Mouse (Mus musculus): Measurements from ENCODE around the gene Rheb. TPM values are rescaled to one million over a fixed set of nuclear protein-coding genes. Genes with fewer than 3 reads are reported as not detected.
"Not testable (repeated sequence)": the region's sequence is repeated elsewhere in the genome, so short reads cannot be mapped to it uniquely, and the experiment has no call there.

The Rheb gene
- polyA plus RNA-seq, 1 experiment from 2014 or later, result 230 TPM

- Histone ChIP-seq H3K27me3 (0 out of 2 replicates have a peak, but pooled peaks cover 3% of the 10 kb centered on the region), H3K36me3 (no peaks in the 10 kb centered on the region), H3K4me3 (no peak overlapping the region), H3K4me2 (no peak overlapping the region), H3K9me3 (no peaks in the 10 kb centered on the region), H3K4me1 (replicated peaks) (peaks cover 13% of the 10 kb centered on the region), H3K27ac (replicated peaks) (no peak overlapping the region), H3K9ac (no peak overlapping the region)
- no peak for ATAC-seq (ENCODE audit: low FRiP score, low read depth)
These were observed 63.1 kb downstream of the Rheb start for GRCm38 (mm10) chr5:24779321-24779720.

- Histone ChIP-seq H3K27me3 (0 out of 2 replicates have a peak, but pooled peaks cover 3% of the 10 kb centered on the region), H3K27ac (replicated peaks) (no peak overlapping the region), H3K9me3 (no peaks in the 10 kb centered on the region), H3K4me3 (0 out of 2 replicates have a peak overlapping the region, but pooled peaks have one; percentile 8), H3K9ac (0 out of 2 replicates have a peak overlapping the region, but pooled peaks have one; percentile 19), H3K4me1 (replicated peaks) (peaks cover 13% of the 10 kb centered on the region), H3K36me3 (no peaks in the 10 kb centered on the region), H3K4me2 (peak overlapping the region; percentile 47)
- ATAC-seq (ENCODE audit: low FRiP score, low read depth), result no peak
- 30% methylated on average over 13 of the region's 13 CpGs for WGBS
These were observed 63.6 kb downstream of the Rheb start for GRCm38 (mm10) chr5:24778843-24779140.

- Histone ChIP-seq H3K27me3 (0 out of 2 replicates have a peak, but pooled peaks cover 3% of the 10 kb centered on the region), H3K9ac (0 out of 2 replicates have a peak overlapping the region, but pooled peaks have one; percentile 19), H3K4me3 (0 out of 2 replicates have a peak overlapping the region, but pooled peaks have one; percentile 8), H3K4me1 (replicated peaks) (peaks cover 13% of the 10 kb centered on the region), H3K36me3 (no peaks in the 10 kb centered on the region), H3K9me3 (no peaks in the 10 kb centered on the region), H3K4me2 (peak overlapping the region; percentile 47), H3K27ac (replicated peaks) (no peak overlapping the region)
- WGBS, result 12% methylated on average over 17 of the region's 17 CpGs
- peak; percentile 38; the same call in 1 of the 2 replicates for ATAC-seq (ENCODE audit: low FRiP score, low read depth)
These were observed 64.2 kb downstream of the Rheb start for GRCm38 (mm10) chr5:24778082-24778842.

DNA sequence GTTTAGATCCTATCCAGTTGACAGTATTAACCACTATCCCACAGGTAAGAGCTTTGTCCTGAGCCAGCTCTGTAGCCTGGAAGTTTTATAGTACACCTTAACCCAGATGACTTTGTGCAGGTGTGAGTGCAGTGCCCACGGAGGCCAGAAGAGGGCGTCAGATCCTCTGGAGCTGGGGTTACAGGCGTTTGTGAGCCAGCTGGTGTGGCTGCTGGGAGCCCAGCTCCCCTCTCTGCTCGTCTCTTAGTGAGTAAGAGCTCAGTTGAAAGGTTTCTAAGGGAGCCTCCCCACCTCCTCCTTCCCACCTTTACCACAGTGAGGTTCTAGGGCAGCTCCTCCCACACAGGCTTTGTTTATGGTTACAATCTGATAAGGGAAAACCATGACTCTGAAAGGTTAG is 65.7 kb downstream of the Rheb start:
- WGBS, result 78% methylated on average over 4 of the region's 4 CpGs
- Histone ChIP-seq H3K27ac (replicated peaks) (no peak overlapping the region), H3K4me1 (replicated peaks) (peaks cover 13% of the 10 kb centered on the region), H3K9ac (no peak overlapping the region), H3K9me3 (no peaks in the 10 kb centered on the region), H3K36me3 (no peaks in the 10 kb centered on the region), H3K4me2 (no peak overlapping the region), H3K27me3 (0 out of 2 replicates have a peak, but pooled peaks cover 3% of the 10 kb centered on the region), H3K4me3 (no peak overlapping the region)
- no peak for ATAC-seq (ENCODE audit: low FRiP score, low read depth)

- not testable (repeated sequence) for ATAC-seq (ENCODE audit: low FRiP score, low read depth); H3K27me3 ChIP-seq; H3K4me3 ChIP-seq; H3K9ac ChIP-seq; H3K36me3 ChIP-seq; H3K9me3 ChIP-seq; H3K27ac ChIP-seq (replicated peaks); H3K4me2 ChIP-seq
- H3K4me1 ChIP-seq (replicated peaks), result peaks cover 13% of the 10 kb centered on the region
- 76% methylated on average over 16 of the region's 16 CpGs for WGBS
These were observed 67.9 kb downstream of the Rheb start for GRCm38 (mm10) chr5:24774549-24774948.

GRCm38 (mm10) chr5:24757816-24758215 is 84.6 kb downstream of the Rheb start, which contains the start of gene Crygn:
Crygn (minus strand) TSS chr5:24758008.
- Histone ChIP-seq H3K36me3 (no peaks in the 10 kb centered on the region), H3K4me2 (no peak within 1 kb of the TSS), H3K4me3 (no peak within 1 kb of the TSS), H3K27me3 (no peaks in the 10 kb centered on the region), H3K9ac (no peak within 1 kb of the TSS), H3K9me3 (no peaks in the 10 kb centered on the region), H3K27ac (replicated peaks) (no peak within 1 kb of the TSS), H3K4me1 (replicated peaks) (no peaks in the 10 kb centered on the region)
- no peak for ATAC-seq (ENCODE audit: low FRiP score, low read depth)
- 41% methylated on average over 18 of the region's 18 CpGs for WGBS

GRCm38 (mm10) chr5:24756931-24757330 is 85.5 kb downstream of the Rheb start:
- H3K9me3 ChIP-seq, result no peaks in the 10 kb centered on the region
- H3K4me3 ChIP-seq, result no peak overlapping the region
- ATAC-seq (ENCODE audit: low FRiP score, low read depth), result no peak
- no peaks in the 10 kb centered on the region for H3K27me3 ChIP-seq
- H3K9ac ChIP-seq, result no peak overlapping the region
- H3K27ac ChIP-seq (replicated peaks), result no peak overlapping the region
- H3K4me2 ChIP-seq, result no peak overlapping the region
- no peaks in the 10 kb centered on the region for H3K36me3 ChIP-seq
- WGBS, result 66% methylated on average over 3 of the region's 3 CpGs
- H3K4me1 ChIP-seq (replicated peaks), result peaks cover 5% of the 10 kb centered on the region

Other genes starting within 250 kb of the Rheb start
- 134 and 138 TPM in 2 replicates for gene Smarcd3, start 218.2 kb downstream of the Rheb start, polyA plus RNA-seq (2015; fragmentation: Nextera tagmentation; extraction: Ambion mirVana)
- 43.9 and 49.0 TPM in 2 replicates for gene Nub1, start 157.1 kb downstream of the Rheb start, polyA plus RNA-seq (2015; fragmentation: Nextera tagmentation; extraction: Ambion mirVana)
- 7.7 and 8.2 TPM in 2 replicates for gene Wdr86, start 111.9 kb downstream of the Rheb start, polyA plus RNA-seq (2015; fragmentation: Nextera tagmentation; extraction: Ambion mirVana)
- gene Crygn, start 84.6 kb downstream of the Rheb start, polyA plus RNA-seq (2015; fragmentation: Nextera tagmentation; extraction: Ambion mirVana), result 0.77 and 2.0 TPM in 2 replicates